Mouse (Mus musculus): ENCODE data around the gene Cpn2. TPM values are rescaled to one million over a fixed set of nuclear protein-coding genes. Genes with fewer than 3 reads are reported as not detected.

Gene Cpn2
- polyA plus RNA-seq, 1 experiment, result 0.54 TPM

DNA sequence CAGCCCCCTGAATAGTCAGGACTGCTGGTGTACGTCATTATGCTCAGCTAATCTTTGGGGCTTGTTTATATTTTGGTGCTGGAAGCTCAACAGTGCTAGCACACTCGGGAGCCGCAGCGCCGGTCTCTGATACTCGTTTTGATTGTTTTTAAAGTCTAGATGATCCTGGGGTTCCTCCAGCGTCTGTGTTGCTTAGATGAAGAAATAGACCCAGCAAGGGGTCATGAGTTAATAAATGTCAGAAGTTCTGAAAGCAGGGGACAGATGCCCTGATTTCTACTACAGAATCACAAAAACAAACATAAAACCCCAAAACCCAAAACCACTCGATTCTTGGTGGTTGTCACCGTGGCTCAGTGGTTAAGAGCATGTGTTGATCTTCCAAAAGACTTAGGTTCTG, 13.4 kb downstream of the Cpn2 start:
- no peak for DNase-seq
- peaks cover 9% of the 10 kb centered on the region for H3K4me1 ChIP-seq (replicated peaks; ENCODE audit: control insufficient read depth, insufficient read depth, low read length)
- no peak for TF ChIP-seq CTCF (IDR thresholded peaks at IDR 0.05; ENCODE audit: borderline replicate concordance, control insufficient read depth, extremely low read depth, insufficient read depth, low read length, poor library complexity)
- TF ChIP-seq POLR2A (IDR thresholded peaks at IDR 0.05; ENCODE audit: control insufficient read depth, extremely low read depth, insufficient read depth, low read length, poor library complexity), result no peak
- no peak overlapping the region for H3K4me3 ChIP-seq (ENCODE audit: control insufficient read depth, insufficient read depth, low read length)
- 78% methylated on average over 9 of the region's 9 CpGs for WGBS
- H3K36me3 ChIP-seq (ENCODE audit: control insufficient read depth, insufficient read depth, low read length), result no peaks in the 10 kb centered on the region
- H3K27ac ChIP-seq (ENCODE audit: control insufficient read depth, insufficient read depth, low read length), result no peak overlapping the region
- H3K27me3 ChIP-seq (ENCODE audit: control insufficient read depth, insufficient read depth, low read length), result no peaks in the 10 kb centered on the region

DNA sequence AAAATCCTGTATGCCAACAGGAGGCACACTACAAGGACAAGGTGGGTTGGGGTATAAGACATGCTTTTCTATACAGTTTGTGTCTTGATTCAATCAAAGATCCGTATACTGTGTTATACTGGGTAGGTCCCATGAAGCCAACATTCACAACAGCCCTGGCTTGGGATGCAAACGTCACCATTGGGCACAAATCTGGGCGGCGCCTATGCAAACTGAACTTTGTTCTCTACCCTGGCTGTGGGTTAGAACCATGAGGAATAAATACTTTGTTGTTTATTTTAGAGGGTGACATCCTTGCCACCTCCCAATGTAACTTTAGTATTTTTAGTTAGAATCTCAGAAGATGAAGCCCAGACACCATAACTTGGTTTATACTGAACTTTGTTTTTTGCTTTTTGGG, 13.9 kb downstream of the Cpn2 start:
- no peak overlapping the region for H3K4me3 ChIP-seq (ENCODE audit: control insufficient read depth, insufficient read depth, low read length)
- DNase-seq, result no peak
- peaks cover 15% of the 10 kb centered on the region for H3K4me1 ChIP-seq (replicated peaks; ENCODE audit: control insufficient read depth, insufficient read depth, low read length)
- TF ChIP-seq CTCF (IDR thresholded peaks at IDR 0.05; ENCODE audit: borderline replicate concordance, control insufficient read depth, extremely low read depth, insufficient read depth, low read length, poor library complexity) (no peak), POLR2A (IDR thresholded peaks at IDR 0.05; ENCODE audit: control insufficient read depth, extremely low read depth, insufficient read depth, low read length, poor library complexity) (no peak)
- H3K27ac ChIP-seq (ENCODE audit: control insufficient read depth, insufficient read depth, low read length), result no peak overlapping the region
- H3K27me3 ChIP-seq (ENCODE audit: control insufficient read depth, insufficient read depth, low read length), result no peaks in the 10 kb centered on the region
- 92% methylated on average over 4 of the region's 4 CpGs for WGBS
- no peaks in the 10 kb centered on the region for H3K36me3 ChIP-seq (ENCODE audit: control insufficient read depth, insufficient read depth, low read length)

DNA sequence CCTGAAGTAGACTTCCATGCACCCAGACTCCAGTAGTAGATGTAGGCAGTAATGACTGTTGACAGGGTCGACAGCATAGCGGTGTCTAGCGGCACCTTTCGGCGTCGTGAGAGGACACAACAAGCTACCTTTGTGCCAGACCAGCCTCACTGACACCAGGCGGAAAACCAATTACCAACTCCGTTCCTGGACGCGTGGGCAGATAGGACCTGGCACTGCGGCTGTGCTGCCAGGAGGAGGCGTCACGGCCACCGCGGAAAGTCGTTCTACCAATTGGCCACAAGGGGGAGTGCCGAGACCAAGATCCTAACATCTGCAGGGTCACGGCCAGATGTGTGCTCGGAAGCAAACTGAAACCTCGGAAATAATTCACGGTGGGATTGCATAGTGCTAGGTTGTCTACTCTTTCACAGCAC, 15.3 kb downstream of the Cpn2 start:
- H3K27ac ChIP-seq (ENCODE audit: control insufficient read depth, insufficient read depth, low read length), result no peak overlapping the region
- peak; percentile 88 for DNase-seq

DNA sequence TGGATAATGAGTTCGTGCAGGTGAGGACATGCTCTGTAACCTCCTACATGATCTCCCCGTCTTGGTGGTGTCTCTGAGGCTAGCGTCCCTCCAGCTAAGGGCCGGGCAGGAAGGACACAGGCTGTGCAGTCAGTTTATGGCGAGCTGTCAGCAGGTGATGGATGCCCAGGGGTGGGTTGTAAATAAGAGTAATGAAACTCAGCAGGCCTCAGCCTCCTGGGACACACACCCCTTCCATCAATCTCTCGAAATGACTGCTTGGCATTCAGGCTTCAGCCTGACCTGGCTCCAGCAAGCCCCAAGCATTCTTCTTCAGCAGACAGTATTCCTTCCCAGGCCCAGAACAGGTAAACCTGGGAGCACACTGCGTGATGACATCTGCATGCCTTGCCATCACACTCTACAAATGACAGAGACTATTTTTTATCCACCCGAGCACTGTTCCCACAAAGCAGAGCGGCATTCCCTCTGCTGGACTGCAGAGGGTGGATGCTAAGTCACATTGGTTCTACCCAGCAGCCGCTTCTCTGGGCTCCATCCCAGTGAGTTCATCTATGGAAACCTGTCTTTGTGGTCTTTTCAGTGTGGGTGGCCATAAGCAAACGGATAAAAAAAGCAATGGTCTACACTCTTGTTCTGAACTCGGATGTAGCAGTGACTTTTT, 23.1 kb downstream of the Cpn2 start:
- Histone ChIP-seq H3K4me3 (ENCODE audit: control insufficient read depth, insufficient read depth, low read length) (no peak overlapping the region), H3K36me3 (ENCODE audit: control insufficient read depth, insufficient read depth, low read length) (no peaks in the 10 kb centered on the region), H3K27ac (ENCODE audit: control insufficient read depth, insufficient read depth, low read length) (no peak overlapping the region), H3K4me1 (replicated peaks; ENCODE audit: control insufficient read depth, insufficient read depth, low read length) (peaks cover 13% of the 10 kb centered on the region), H3K27me3 (ENCODE audit: control insufficient read depth, insufficient read depth, low read length) (no peaks in the 10 kb centered on the region)
- no peak for DNase-seq
- TF ChIP-seq POLR2A (IDR thresholded peaks at IDR 0.05; ENCODE audit: control insufficient read depth, extremely low read depth, insufficient read depth, low read length, poor library complexity), result no peak
- TF ChIP-seq CTCF (IDR thresholded peaks at IDR 0.05; ENCODE audit: borderline replicate concordance, control insufficient read depth, extremely low read depth, insufficient read depth, low read length, poor library complexity), result no peak
- WGBS, result 92% methylated on average over 12 of the region's 12 CpGs

More for the DNA sequence above, 15.3 kb downstream of the Cpn2 start:
- Histone ChIP-seq H3K36me3 (ENCODE audit: control insufficient read depth, insufficient read depth, low read length) (no peaks in the 10 kb centered on the region), H3K4me3 (ENCODE audit: control insufficient read depth, insufficient read depth, low read length) (no peak overlapping the region), H3K27me3 (ENCODE audit: control insufficient read depth, insufficient read depth, low read length) (no peaks in the 10 kb centered on the region), H3K4me1 (replicated peaks; ENCODE audit: control insufficient read depth, insufficient read depth, low read length) (peaks cover 15% of the 10 kb centered on the region)
- WGBS, result 2% methylated on average over 21 of the region's 21 CpGs
- no peak for TF ChIP-seq POLR2A (IDR thresholded peaks at IDR 0.05; ENCODE audit: control insufficient read depth, extremely low read depth, insufficient read depth, low read length, poor library complexity)
- peak; percentile 99 for TF ChIP-seq CTCF (IDR thresholded peaks at IDR 0.05; ENCODE audit: borderline replicate concordance, control insufficient read depth, extremely low read depth, insufficient read depth, low read length, poor library complexity)

DNA sequence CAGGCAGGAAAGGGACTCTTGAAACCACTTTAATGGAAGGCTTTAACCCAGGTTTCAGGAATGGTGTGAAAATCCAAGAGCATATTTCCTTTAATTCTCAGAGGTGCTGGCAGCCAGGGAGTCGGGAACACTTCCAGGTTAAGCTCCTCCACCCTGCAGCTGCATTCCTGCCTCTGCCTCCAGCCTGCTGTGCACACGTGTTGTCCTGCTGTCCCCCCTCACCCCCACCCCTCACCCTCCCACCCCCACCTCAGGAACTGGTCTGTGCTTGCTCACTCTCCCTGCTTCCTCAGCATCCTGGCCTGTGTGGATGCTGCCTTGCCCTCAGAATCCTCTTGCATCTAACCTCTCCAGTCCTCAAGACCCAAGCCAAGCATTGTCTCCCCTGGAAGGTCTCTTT, 25.7 kb downstream of the Cpn2 start:
- no peak for DNase-seq
- Histone ChIP-seq H3K4me3 (ENCODE audit: control insufficient read depth, insufficient read depth, low read length) (no peak overlapping the region), H3K27ac (ENCODE audit: control insufficient read depth, insufficient read depth, low read length) (no peak overlapping the region), H3K36me3 (ENCODE audit: control insufficient read depth, insufficient read depth, low read length) (no peaks in the 10 kb centered on the region), H3K4me1 (replicated peaks; ENCODE audit: control insufficient read depth, insufficient read depth, low read length) (peaks cover 6% of the 10 kb centered on the region; the same call in 1 of the 2 replicates), H3K27me3 (ENCODE audit: control insufficient read depth, insufficient read depth, low read length) (no peaks in the 10 kb centered on the region)
- TF ChIP-seq CTCF (IDR thresholded peaks at IDR 0.05; ENCODE audit: borderline replicate concordance, control insufficient read depth, extremely low read depth, insufficient read depth, low read length, poor library complexity) (no peak), POLR2A (IDR thresholded peaks at IDR 0.05; ENCODE audit: control insufficient read depth, extremely low read depth, insufficient read depth, low read length, poor library complexity) (no peak)
- 67% methylated on average over 2 of the region's 2 CpGs for WGBS

DNA sequence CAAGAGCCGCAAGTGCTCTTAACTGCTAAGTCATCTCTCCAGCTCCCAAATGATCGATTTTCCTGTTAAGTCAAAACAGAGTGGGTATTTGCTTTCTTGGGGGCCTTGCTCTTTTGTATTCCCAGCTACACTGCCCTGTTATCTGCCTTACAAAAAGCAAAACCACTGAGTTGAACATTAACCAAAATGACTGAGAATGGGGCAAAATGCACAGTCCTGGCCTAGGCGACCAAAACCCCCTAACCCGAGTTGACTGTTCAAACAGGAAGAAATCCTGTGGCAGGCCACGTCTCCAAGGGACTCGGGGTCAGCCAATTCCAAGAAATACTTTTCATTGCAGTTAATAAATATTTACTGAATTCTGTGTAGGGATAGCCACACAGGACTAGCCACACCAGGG, 28.5 kb downstream of the Cpn2 start:
- 76% methylated on average over 6 of the region's 6 CpGs for WGBS
- H3K36me3 ChIP-seq (ENCODE audit: control insufficient read depth, insufficient read depth, low read length), result no peaks in the 10 kb centered on the region
- no peaks in the 10 kb centered on the region for H3K27me3 ChIP-seq (ENCODE audit: control insufficient read depth, insufficient read depth, low read length)
- TF ChIP-seq POLR2A (IDR thresholded peaks at IDR 0.05; ENCODE audit: control insufficient read depth, extremely low read depth, insufficient read depth, low read length, poor library complexity) (no peak), CTCF (IDR thresholded peaks at IDR 0.05; ENCODE audit: borderline replicate concordance, control insufficient read depth, extremely low read depth, insufficient read depth, low read length, poor library complexity) (no peak)
- no peak overlapping the region for H3K27ac ChIP-seq (ENCODE audit: control insufficient read depth, insufficient read depth, low read length)
- no peak for DNase-seq
- H3K4me3 ChIP-seq (ENCODE audit: control insufficient read depth, insufficient read depth, low read length), result no peak overlapping the region
- peaks cover 18% of the 10 kb centered on the region for H3K4me1 ChIP-seq (replicated peaks; ENCODE audit: control insufficient read depth, insufficient read depth, low read length)
